Mouse (Mus musculus) yolk sac, embryonic 10.5 days (tissue): ENCODE measurements around the gene Gm28043.
A peak's percentile ranks its signal among the peaks of the same experiment; 100 is the strongest.
"Not testable (repeated sequence)": the region's sequence is repeated elsewhere in the genome, so short reads cannot be mapped to it uniquely, and the experiment has no call there.

Experiments used
- DNase-seq: peaks from one replicate; pipeline ENCODE4 v3.0.0-alpha.2; 2017; ENCODE audit warnings: low spot score

Gm28043 gene

GRCm38 (mm10) chr17:29614115-29615023 is at the start of gene Gm28043, which contains the start of gene Rnf8:
Gm28043 (plus strand) TSS chr17:29614876.
Rnf8 (plus strand) TSS chr17:29614790.
- DNase-seq, result peak; percentile 94

GRCm38 (mm10) chr17:29565521-29565920 is 49.2 kb upstream of the Gm28043 start:
- no peak for DNase-seq

GRCm38 (mm10) chr17:29568435-29568834 is 46.2 kb upstream of the Gm28043 start:
- no peak for DNase-seq

- DNase-seq, result no peak
These were observed 44.8 kb upstream of the Gm28043 start for GRCm38 (mm10) chr17:29569831-29570230.

GRCm38 (mm10) chr17:29579579-29580126 is 35.0 kb upstream of the Gm28043 start:
- peak; percentile 59 for DNase-seq

- DNase-seq, result no peak
These were observed 31.1 kb upstream of the Gm28043 start for GRCm38 (mm10) chr17:29583569-29583968.

- no peak for DNase-seq
These were observed 30.4 kb upstream of the Gm28043 start for GRCm38 (mm10) chr17:29584306-29584705.

GRCm38 (mm10) chr17:29584737-29585136 is 29.9 kb upstream of the Gm28043 start:
- DNase-seq, result no peak

- DNase-seq, result no peak
These were observed 29.2 kb upstream of the Gm28043 start for GRCm38 (mm10) chr17:29585446-29585845.

- DNase-seq, result no peak
These were observed 27.8 kb upstream of the Gm28043 start for GRCm38 (mm10) chr17:29586921-29587320.

- no peak for DNase-seq
These were observed 25.3 kb upstream of the Gm28043 start for GRCm38 (mm10) chr17:29589221-29589898.

GRCm38 (mm10) chr17:29595891-29596770 is 18.5 kb upstream of the Gm28043 start:
- no peak for DNase-seq

GRCm38 (mm10) chr17:29596771-29597132 is 17.9 kb upstream of the Gm28043 start:
- DNase-seq, result no peak

- no peak for DNase-seq
These were observed 15.6 kb upstream of the Gm28043 start for GRCm38 (mm10) chr17:29599051-29599450.

- DNase-seq, result no peak
These were observed 15.1 kb upstream of the Gm28043 start for GRCm38 (mm10) chr17:29599537-29599936.

GRCm38 (mm10) chr17:29601391-29601790 is 13.3 kb upstream of the Gm28043 start:
- DNase-seq, result no peak

- DNase-seq, result peak; percentile 70
These were observed 11.4 kb upstream of the Gm28043 start for GRCm38 (mm10) chr17:29603283-29603682.

GRCm38 (mm10) chr17:29613453-29613852 is 1.2 kb upstream of the Gm28043 start:
- not testable (repeated sequence) for DNase-seq

GRCm38 (mm10) chr17:29615024-29615551 is 412 bp downstream of the Gm28043 start:
- DNase-seq, result no peak

GRCm38 (mm10) chr17:29615616-29616015 is 940 bp downstream of the Gm28043 start:
- no peak for DNase-seq

GRCm38 (mm10) chr17:29619231-29619630 is 4.6 kb downstream of the Gm28043 start:
- DNase-seq, result no peak

- no peak for DNase-seq
These were observed 8.8 kb downstream of the Gm28043 start for GRCm38 (mm10) chr17:29623488-29623887.
